Mouse (Mus musculus) liver, adult 2 months (tissue): ENCODE results near the gene 4933434E20Rik.

Source experiments
- CTCF ChIP-seq: fragments of 200-500 bp; IDR thresholded peaks from 2 replicates; pipeline ENCODE4 v1.5.1; 2011; ENCODE audit warnings: low read depth, low read length, control low read depth
- POLR2A ChIP-seq: fragments of 200-500 bp; IDR thresholded peaks from 2 replicates; pipeline ENCODE4 v1.6.1; 2011; ENCODE audit warnings: low read length, control low read depth; ENCODE audit not compliant: insufficient read depth; ENCODE audit errors: extremely low read depth

GRCm38 (mm10) chr3:90090892-90091291 is 39.5 kb downstream of the 4933434E20Rik start:
- TF ChIP-seq POLR2A (no peak), CTCF (no peak)
